Mouse (Mus musculus) kidney, adult 10 weeks (tissue): Measurements from ENCODE around the gene Tnfsf9. TPM values are rescaled to one million over a fixed set of nuclear protein-coding genes. Genes with fewer than 3 reads are reported as not detected.

Experiments
- polyA plus RNA-seq: library from polyadenylated mRNA; stranded (reverse); fragments of 350-450 nt; fragmentation: Illumina TruSeq; extraction: RNeasy Lipid Tissue Mini Kit (QIAGEN cat#74804); gene quantifications from one replicate; pipeline ENCODE4 v1.2.3, GENCODE M21; 2014; ENCODE audit warnings: low read depth, low replicate concordance

The Tnfsf9 gene
- polyA plus RNA-seq, result 0.49 TPM

DNA sequence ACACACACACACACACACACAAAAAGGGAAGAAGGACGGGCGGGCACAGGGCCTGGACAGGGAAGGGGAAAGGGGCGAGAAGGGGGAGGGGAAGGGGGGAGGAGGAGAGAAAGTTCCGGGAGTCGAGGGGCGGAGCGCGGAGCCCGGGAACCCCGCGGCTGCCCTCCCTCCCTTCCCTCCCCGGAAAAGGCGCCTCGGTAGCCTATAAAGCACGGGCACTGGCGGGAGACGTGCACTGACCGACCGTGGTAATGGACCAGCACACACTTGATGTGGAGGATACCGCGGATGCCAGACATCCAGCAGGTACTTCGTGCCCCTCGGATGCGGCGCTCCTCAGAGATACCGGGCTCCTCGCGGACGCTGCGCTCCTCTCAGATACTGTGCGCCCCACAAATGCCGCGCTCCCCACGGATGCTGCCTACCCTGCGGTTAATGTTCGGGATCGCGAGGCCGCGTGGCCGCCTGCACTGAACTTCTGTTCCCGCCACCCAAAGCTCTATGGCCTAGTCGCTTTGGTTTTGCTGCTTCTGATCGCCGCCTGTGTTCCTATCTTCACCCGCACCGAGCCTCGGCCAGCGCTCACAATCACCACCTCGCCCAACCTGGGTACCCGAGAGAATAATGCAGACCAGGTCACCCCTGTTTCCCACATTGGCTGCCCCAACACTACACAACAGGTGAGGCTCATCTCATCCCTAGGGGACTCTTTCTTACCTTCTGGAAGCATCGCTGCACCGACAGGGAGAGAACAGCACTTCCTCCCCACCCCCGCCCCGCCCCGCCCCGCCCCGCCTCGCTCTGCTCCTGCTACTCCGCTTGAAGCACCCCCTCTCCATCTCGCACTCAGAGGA lies at the start of gene Tnfsf9:
Gene Tnfsf9, plus strand, starts transcription at position 145 of the 854 bp plus-strand sequence.

DNA sequence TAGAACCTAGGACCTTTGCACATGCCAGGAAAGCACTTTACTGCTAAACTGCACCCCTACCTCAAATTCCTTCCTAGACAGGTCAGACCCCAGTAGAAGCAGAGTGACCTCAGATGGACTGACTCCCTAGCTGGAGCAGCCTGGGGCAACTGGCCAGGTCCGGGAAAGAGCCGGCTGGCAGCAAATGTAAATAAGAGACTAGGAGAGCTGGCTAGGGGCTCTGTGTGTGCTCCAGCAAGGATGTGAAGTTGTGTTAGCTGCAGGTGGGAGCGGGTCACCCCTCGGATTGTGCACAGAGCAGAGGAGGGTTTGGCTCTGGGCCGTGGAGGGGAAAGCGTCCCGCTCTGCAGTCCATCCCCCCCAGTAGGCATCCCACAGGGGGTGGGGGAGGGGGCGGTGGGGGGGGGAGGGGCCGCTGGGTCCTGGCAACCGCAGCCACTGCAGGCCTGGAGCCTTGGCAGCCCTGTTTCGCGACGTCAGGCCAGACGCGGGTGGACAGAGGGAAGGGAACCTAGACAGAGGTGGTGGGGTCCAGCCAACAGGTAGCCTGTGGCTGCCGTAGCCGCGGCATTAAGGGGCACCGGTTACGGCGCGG lies 46.1 kb upstream of the Tnfsf9 start, which contains the start of gene Crb3:
Gene Crb3, plus strand, starts transcription at position 215 of the 595 bp plus-strand sequence.

DNA sequence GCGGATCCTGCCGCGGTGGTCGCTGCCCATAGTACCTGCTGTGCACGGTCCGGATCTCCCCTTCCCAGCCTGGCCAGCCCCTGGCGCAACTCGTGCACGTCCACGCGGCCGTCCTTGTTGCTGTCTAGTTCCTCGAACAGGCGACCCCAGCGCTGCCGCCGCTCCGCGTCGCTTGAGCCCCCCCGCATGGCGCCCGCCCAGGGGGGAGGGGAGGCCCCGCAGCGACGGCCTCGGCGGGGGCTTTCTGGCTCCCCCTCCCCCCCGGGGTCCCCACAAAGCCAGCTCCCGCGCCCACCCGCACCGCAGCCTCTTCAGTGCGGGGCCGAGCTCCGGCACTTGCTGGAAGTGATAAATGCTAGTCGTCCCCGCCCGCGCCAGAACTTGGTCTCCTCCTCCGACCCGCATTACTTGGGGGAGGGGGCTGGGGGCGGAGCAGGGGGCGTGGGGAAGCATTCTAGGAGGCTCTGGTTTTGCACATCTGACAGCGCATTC lies 45.6 kb upstream of the Tnfsf9 start, which contains the start of gene Slc25a23:
Gene Slc25a23, minus strand, starts transcription at position 378 of the 492 bp plus-strand sequence.

DNA sequence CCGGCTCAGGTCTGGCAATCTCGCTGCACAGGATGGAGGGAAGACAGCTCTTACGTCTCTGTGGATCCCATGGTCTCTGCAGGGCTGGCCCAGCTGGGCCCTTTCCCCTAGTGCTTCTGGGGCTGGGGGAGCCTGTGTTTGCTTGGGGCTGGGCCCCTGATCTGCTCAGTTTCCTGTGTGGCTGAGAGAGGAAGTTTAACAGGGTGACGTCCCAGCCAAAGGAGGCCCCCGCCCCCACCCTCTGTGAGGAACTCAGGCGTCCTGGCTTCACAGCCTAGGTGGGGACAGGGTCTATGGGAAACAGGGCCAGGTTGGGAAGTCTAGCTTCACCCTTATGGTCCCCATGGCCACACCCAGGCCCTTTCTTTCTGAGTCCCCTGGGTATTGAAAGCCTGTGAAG lies 26.8 kb upstream of the Tnfsf9 start, which contains the start of gene Dennd1c:
Gene Dennd1c, minus strand, starts transcription at position 179 of the 400 bp plus-strand sequence.

DNA sequence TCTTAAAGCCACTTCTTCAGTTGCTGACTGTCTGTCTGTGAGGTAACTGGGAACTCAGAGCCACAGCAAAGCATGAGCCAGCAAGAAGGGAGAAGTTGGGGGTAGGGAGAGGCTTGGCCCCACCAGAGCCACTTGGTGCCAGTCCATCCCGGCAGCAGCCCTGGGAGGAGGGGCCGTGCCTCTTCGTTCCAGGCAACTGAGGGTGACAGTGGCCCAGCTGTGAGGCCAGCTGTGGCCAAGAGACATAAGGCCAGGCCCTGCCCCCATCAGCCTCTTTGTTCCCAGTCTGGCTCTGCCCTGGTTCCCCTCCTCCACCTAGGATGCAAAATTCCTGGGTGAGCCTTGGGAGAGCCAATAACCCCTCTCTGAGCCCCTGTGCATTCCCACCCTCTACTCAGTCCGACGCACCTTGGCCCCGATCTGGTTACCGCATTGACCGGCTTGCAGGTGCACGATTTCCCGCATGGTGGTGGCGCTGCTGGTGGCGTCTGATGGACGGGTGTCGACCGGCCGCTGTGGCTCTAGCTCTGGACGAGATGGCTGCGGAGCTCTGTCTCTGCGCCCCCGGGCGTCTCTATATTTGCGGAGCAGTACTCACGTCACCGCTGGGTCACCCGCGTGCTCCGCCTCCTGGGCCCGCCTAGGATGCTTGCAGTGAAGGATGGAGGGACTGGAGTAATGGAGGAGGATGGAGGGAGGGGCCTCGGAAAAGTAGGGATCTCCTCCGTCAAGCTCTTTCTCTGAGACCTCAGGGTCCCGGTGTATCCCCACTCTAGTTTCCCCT lies 17.9 kb upstream of the Tnfsf9 start, which contains the start of gene Tubb4a:
Gene Tubb4a, minus strand, starts transcription at position 734 of the 784 bp plus-strand sequence.

DNA sequence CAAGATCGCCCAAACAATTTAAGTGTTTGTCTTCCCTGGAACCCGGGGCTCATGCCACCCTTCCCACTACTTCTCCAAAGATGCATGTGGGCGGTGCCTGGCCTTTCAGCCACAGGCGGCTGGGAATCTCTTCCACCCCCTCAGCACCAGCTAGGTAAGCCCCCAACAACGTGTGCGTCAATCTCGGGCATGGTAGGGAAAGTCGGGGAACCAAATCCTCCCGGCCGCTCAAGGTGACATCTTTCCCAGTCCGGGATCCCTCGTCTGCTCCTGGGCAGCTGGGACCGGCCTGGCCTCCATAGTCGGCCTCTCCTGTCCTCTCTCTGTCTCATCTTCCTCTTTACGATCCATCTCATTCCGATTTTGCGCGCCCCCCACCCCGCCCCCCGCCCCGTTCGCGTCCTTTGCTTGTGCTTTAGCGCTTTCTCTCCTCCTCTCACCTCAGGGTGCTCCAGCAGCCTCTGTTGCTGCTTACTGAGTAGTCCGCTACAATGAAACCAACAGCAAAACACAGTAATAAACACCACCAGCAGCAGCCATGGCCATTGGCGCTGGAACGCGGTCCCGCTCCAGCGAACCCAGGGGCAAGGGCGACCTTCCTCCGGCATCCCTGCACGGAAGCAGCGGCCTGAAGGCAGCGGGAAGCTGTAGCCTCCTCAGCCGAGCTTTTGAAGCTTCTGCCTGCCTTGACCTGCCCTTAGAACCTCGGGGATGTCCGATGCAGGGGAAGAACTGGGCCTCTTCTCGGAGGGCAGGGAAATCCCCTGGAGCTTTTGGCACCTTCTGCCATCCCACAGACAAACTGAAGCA lies 44.1 kb downstream of the Tnfsf9 start, which contains the start of gene Cd70:
Gene Cd70, minus strand, starts transcription at position 784 of the 810 bp plus-strand sequence.

Other genes starting within 250 kb of the Tnfsf9 start
- not detected for gene Acsbg2, start 230.9 kb upstream of the Tnfsf9 start, polyA plus RNA-seq
- gene 1700061G19Rik, start 229.8 kb upstream of the Tnfsf9 start, polyA plus RNA-seq, result not detected
- gene Mllt1, start 169.9 kb upstream of the Tnfsf9 start, polyA plus RNA-seq, result 0.49 TPM
- gene Acer1, start 123.2 kb upstream of the Tnfsf9 start, polyA plus RNA-seq, result not detected
- gene Clpp, start 115.0 kb upstream of the Tnfsf9 start, polyA plus RNA-seq, result 3.0 TPM
- 3.5 TPM for gene Alkbh7, start 108.0 kb upstream of the Tnfsf9 start, polyA plus RNA-seq
- not detected for gene Pspn, start 105.3 kb upstream of the Tnfsf9 start, polyA plus RNA-seq
- gene Gtf2f1, start 94.0 kb upstream of the Tnfsf9 start, polyA plus RNA-seq, result 2.4 TPM
- not detected for gene Gm17949, start 93.9 kb upstream of the Tnfsf9 start, polyA plus RNA-seq
- 4.1 TPM for gene Khsrp, start 73.8 kb upstream of the Tnfsf9 start, polyA plus RNA-seq
- not detected for gene Slc25a41, start 63.7 kb upstream of the Tnfsf9 start, polyA plus RNA-seq
- 14.2 TPM for gene Crb3, start 46.2 kb upstream of the Tnfsf9 start, polyA plus RNA-seq
- 21.2 TPM for gene Slc25a23, start 45.5 kb upstream of the Tnfsf9 start, polyA plus RNA-seq
- not detected for gene Dennd1c, start 26.8 kb upstream of the Tnfsf9 start, polyA plus RNA-seq
- gene Tubb4a, start 17.5 kb upstream of the Tnfsf9 start, polyA plus RNA-seq, result not detected
- not detected for gene Cd70, start 44.5 kb downstream of the Tnfsf9 start, polyA plus RNA-seq
- gene Tnfsf14, start 88.9 kb downstream of the Tnfsf9 start, polyA plus RNA-seq, result not detected
- gene C3, start 122.8 kb downstream of the Tnfsf9 start, polyA plus RNA-seq, result 24.6 TPM
- 1.1 TPM for gene Gpr108, start 143.1 kb downstream of the Tnfsf9 start, polyA plus RNA-seq
- gene Trip10, start 144.1 kb downstream of the Tnfsf9 start, polyA plus RNA-seq, result 3.2 TPM
- gene Vav1, start 173.8 kb downstream of the Tnfsf9 start, polyA plus RNA-seq, result not detected